Mouse (Mus musculus) kidney, adult 11 months (tissue): ENCODE data around the gene Adamts5.

Source experiments
- DNase-seq: peaks from one replicate; pipeline ENCODE4 v3.0.0; 2022

Adamts5 gene

GRCm38 (mm10) chr16:85819808-85820458 lies 81.7 kb downstream of the Adamts5 start:
- DNase-seq: no peak

- DNase-seq: no peak
These were observed 87.5 kb downstream of the Adamts5 start for GRCm38 (mm10) chr16:85814116-85814515.

GRCm38 (mm10) chr16:85807626-85808025 lies 94.0 kb downstream of the Adamts5 start:
- DNase-seq: peak; percentile 42

GRCm38 (mm10) chr16:85807072-85807471 lies 94.6 kb downstream of the Adamts5 start:
- DNase-seq: no peak
